In genomic region chr7:80204362-80204761, GRCm38 (mm10) we compare ENCODE assay signal across 11 mouse cellular contexts. TPM values are rescaled to one million over a fixed set of nuclear protein-coding genes. Genes with fewer than 3 reads are reported as not detected.
DNase-seq lines count a peak whose midpoint lies in the region; ATAC-seq and TF ChIP-seq lines count a peak whose summit lies in the region.
"Had no signal": no experiment of that assay in that cellular context is flagged by ENCODE, and none has a peak within 500 bp of the region (broad histone marks: within the 10 kb centered on the region; RNA-seq: fewer than 3 reads in every experiment).

No protein-coding gene starts in this region.

- H3K9ac ChIP-seq in hindbrain, postnatal 0 days (replicated peaks; ENCODE audit: low read length) = no peak overlapping the region
- H3K9ac ChIP-seq: limb, embryonic 12.5 days had no signal

- WGBS in hindbrain, embryonic 10.5 days = 88% methylated on average over 4 of the region's 4 CpGs
- 79% methylated on average over 4 of the region's 4 CpGs for WGBS in hindbrain, postnatal 0 days

- H3K4me3 ChIP-seq in hindbrain, embryonic 10.5 days = no peak overlapping the region
- H3K4me3 ChIP-seq in hindbrain, postnatal 0 days (ENCODE audit: low read length) = no peak overlapping the region
- H3K4me3 ChIP-seq: limb, embryonic 12.5 days had no signal

- H3K4me1 ChIP-seq in hindbrain, embryonic 10.5 days (replicated peaks) = peaks cover 97% of the 10 kb centered on the region
- H3K4me1 ChIP-seq in hindbrain, postnatal 0 days (ENCODE audit: insufficient read depth, low read length) = peaks cover 48% of the 10 kb centered on the region

- no peaks in the 10 kb centered on the region for H3K27me3 ChIP-seq in hindbrain, embryonic 10.5 days (ENCODE audit: insufficient read depth, poor library complexity, severe bottlenecking)
- no peaks in the 10 kb centered on the region for H3K27me3 ChIP-seq in hindbrain, postnatal 0 days (ENCODE audit: insufficient read depth, low read length)
- H3K27me3 ChIP-seq: limb, embryonic 12.5 days had no signal

- no peak for DNase-seq in hindbrain, embryonic 10.5 days (ENCODE audit: low spot score)
- no peak for DNase-seq in hindbrain, postnatal 0 days (ENCODE audit: low spot score)
- DNase-seq in thymus, postnatal 14 days = peak; percentile 39
- no peak for DNase-seq in thymus, postnatal 10 days (ENCODE audit: low spot score in 2 of 2)
- DNase-seq in urinary bladder, adult 18-20 months (ENCODE audit: low spot score in 2 of 2) = no peak
- no peak for DNase-seq in embryo, embryonic 10.5 days (ENCODE audit: low spot score)
- DNase-seq: kidney, adult 11 months; right cerebral cortex, postnatal 4 days had no signal

- ATAC-seq in hindbrain, postnatal 0 days = no peak
- peak; percentile 84 for ATAC-seq in inflammation-experienced regulatory T-cells, adult 6 months

- TF ChIP-seq CTCF in hindbrain, postnatal 0 days (IDR thresholded peaks at IDR 0.05; ENCODE audit: low read depth) = no peak

- no peak overlapping the region for H3K4me2 ChIP-seq in hindbrain, postnatal 0 days (ENCODE audit: low read depth, low read length)
- H3K4me2 ChIP-seq: limb, embryonic 12.5 days had no signal

- no peaks in the 10 kb centered on the region for H3K9me3 ChIP-seq in hindbrain, embryonic 10.5 days
- H3K9me3 ChIP-seq in hindbrain, postnatal 0 days (ENCODE audit: low read length) = no peaks in the 10 kb centered on the region
- H3K9me3 ChIP-seq: limb, embryonic 12.5 days had no signal

- peaks cover 24% of the 10 kb centered on the region for H3K36me3 ChIP-seq in hindbrain, embryonic 10.5 days
- H3K36me3 ChIP-seq in hindbrain, postnatal 0 days (ENCODE audit: insufficient read depth, low read length) = no peaks in the 10 kb centered on the region

- H3K27ac ChIP-seq in hindbrain, embryonic 10.5 days = peak overlapping the region; percentile 26; the same call in 1 of the 2 replicates
- no peak overlapping the region for H3K27ac ChIP-seq in hindbrain, postnatal 0 days
- H3K27ac ChIP-seq: limb, embryonic 12.5 days; macrophage had no signal

RNA-seq across cellular contexts. Expression of gene Sema4b, which starts 17.7 kb away (rescaled TPM):
- 14.0 and 17.5 TPM in 2 replicates for polyA plus RNA-seq in hindbrain, embryonic 10.5 days (2016; fragmentation: Nextera tagmentation; extraction: Ambion mirVana)
- total RNA-seq in hindbrain, postnatal 0 days (2014; rRNA removed) = 47.5 and 49.5 TPM in 2 replicates
- polyA plus RNA-seq in hindbrain, postnatal 0 days (2015; fragmentation: Nextera tagmentation; extraction: Ambion mirVana) = 26.6 and 28.1 TPM in 2 replicates
- polyA plus RNA-seq in inflammation-experienced regulatory T-cells, adult 6 months (2017; shearing (Covaris generic)) = 10 to 100 TPM; 17.4 to 22.3 (median 18.0) TPM

RNA-seq across cellular contexts. Expression of gene Cib1, which starts 28.3 kb away (rescaled TPM):
- 74.8 and 79.6 TPM in 2 replicates for polyA plus RNA-seq in hindbrain, embryonic 10.5 days (2016; fragmentation: Nextera tagmentation; extraction: Ambion mirVana)
- total RNA-seq in hindbrain, postnatal 0 days (2014; rRNA removed) = 33.5 and 34.1 TPM in 2 replicates
- polyA plus RNA-seq in hindbrain, postnatal 0 days (2015; fragmentation: Nextera tagmentation; extraction: Ambion mirVana) = 49.9 and 55.6 TPM in 2 replicates
- polyA plus RNA-seq in inflammation-experienced regulatory T-cells, adult 6 months (2017; shearing (Covaris generic)) = 100 to 1,000 TPM in 1 of 3 experiments, 10 to 100 TPM in 2; 97.8 to 140 (median 99.4) TPM

RNA-seq across cellular contexts. Expression of gene Gdpgp1, which starts 28.3 kb away (rescaled TPM):
- polyA plus RNA-seq in hindbrain, embryonic 10.5 days (2016; fragmentation: Nextera tagmentation; extraction: Ambion mirVana) = 6.2 and 6.5 TPM in 2 replicates
- total RNA-seq in hindbrain, postnatal 0 days (2014; rRNA removed) = 5.5 and 6.8 TPM in 2 replicates
- 2.3 and 2.8 TPM in 2 replicates for polyA plus RNA-seq in hindbrain, postnatal 0 days (2015; fragmentation: Nextera tagmentation; extraction: Ambion mirVana)
- 10 to 100 TPM in 1 of 3 experiments, 1 to 10 TPM in 2; 5.7 to 10.3 (median 6.7) TPM for polyA plus RNA-seq in inflammation-experienced regulatory T-cells, adult 6 months (2017; shearing (Covaris generic))

RNA-seq across cellular contexts. Expression of gene Ttll13, which starts 41.8 kb away (rescaled TPM):
- 0.70 and 0.98 TPM in 2 replicates for polyA plus RNA-seq in hindbrain, embryonic 10.5 days (2016; fragmentation: Nextera tagmentation; extraction: Ambion mirVana)
- 0.61 and 0.73 TPM in 2 replicates for total RNA-seq in hindbrain, postnatal 0 days (2014; rRNA removed)
- polyA plus RNA-seq in hindbrain, postnatal 0 days (2015; fragmentation: Nextera tagmentation; extraction: Ambion mirVana) = 1.8 and 2.7 TPM in 2 replicates
- not detected for polyA plus RNA-seq in inflammation-experienced regulatory T-cells, adult 6 months (2017; shearing (Covaris generic))

RNA-seq across cellular contexts. Expression of gene Ngrn, which starts 56.7 kb away (rescaled TPM):
- polyA plus RNA-seq in hindbrain, embryonic 10.5 days (2016; fragmentation: Nextera tagmentation; extraction: Ambion mirVana) = 40.4 and 47.4 TPM in 2 replicates
- total RNA-seq in hindbrain, postnatal 0 days (2014; rRNA removed) = 47.6 and 48.6 TPM in 2 replicates
- polyA plus RNA-seq in hindbrain, postnatal 0 days (2015; fragmentation: Nextera tagmentation; extraction: Ambion mirVana) = 69.8 and 71.9 TPM in 2 replicates
- polyA plus RNA-seq in inflammation-experienced regulatory T-cells, adult 6 months (2017; shearing (Covaris generic)) = 10 to 100 TPM; 25.0 to 31.5 (median 26.9) TPM
